Mouse (Mus musculus) hindbrain, embryonic 13.5 days (tissue): Measurements from ENCODE around the gene E2f4. TPM values are rescaled to one million over a fixed set of nuclear protein-coding genes. Genes with fewer than 3 reads are reported as not detected.

Experiments used
- ATAC-seq: fragments of 200-750 bp; cut with Nextera tagmentation; 2 replicates; pipeline ENCODE4 v1.8.0; 2017; ENCODE audit warnings: moderate TSS enrichment; ENCODE audit not compliant: low FRiP score
- H3K27ac ChIP-seq: fragments of 300-500 bp; sonication (generic); 2 replicates; pipeline ENCODE4 v1.5.1; 2015; ENCODE audit warnings: inconsistent platforms, mild to moderate bottlenecking, moderate library complexity
- H3K27me3 ChIP-seq: fragments of 300-500 bp; sonication (generic); 2 replicates; pipeline ENCODE4 v1.6.1; 2015; ENCODE audit warnings: mild to moderate bottlenecking, inconsistent platforms
- H3K36me3 ChIP-seq: fragments of 300-500 bp; sonication (generic); 2 replicates; pipeline ENCODE4 v1.6.1; 2015; ENCODE audit warnings: mild to moderate bottlenecking, inconsistent platforms
- H3K4me1 ChIP-seq: fragments of 300-500 bp; sonication (generic); replicated peaks from 2 replicates; pipeline ENCODE4 v1.6.1; 2015; ENCODE audit warnings: inconsistent platforms
- H3K4me2 ChIP-seq: fragments of 300-500 bp; sonication (generic); 2 replicates; pipeline ENCODE4 v1.6.1; 2015; ENCODE audit warnings: inconsistent platforms, mild to moderate bottlenecking, moderate library complexity
- H3K4me3 ChIP-seq: fragments of 300-500 bp; sonication (generic); 2 replicates; pipeline ENCODE4 v1.5.1; 2015; ENCODE audit warnings: mild to moderate bottlenecking, inconsistent platforms
- H3K9ac ChIP-seq: fragments of 300-500 bp; sonication (generic); 2 replicates; pipeline ENCODE4 v1.6.1; 2015; ENCODE audit warnings: mild to moderate bottlenecking, inconsistent platforms
- H3K9me3 ChIP-seq: fragments of 300-500 bp; sonication (generic); 2 replicates; pipeline ENCODE4 v1.6.1; 2016; ENCODE audit warnings: inconsistent platforms
- WGBS: fragments of 180-500 bp; shearing (Covaris S2); methylation state at CpG from one replicate; pipeline ENCODE4 v1.1.7; 2015; 5-methylcytosine and 5-hydroxymethylcytosine counted together
- polyA plus RNA-seq: library from polyadenylated mRNA; unstranded; fragments of >200 nt; fragmentation: Nextera tagmentation; extraction: Ambion mirVana; gene quantifications from 2 replicates; pipeline ENCODE4 v1.2.1, GENCODE M21; 2015

Gene E2f4
- polyA plus RNA-seq, 1 experiment from 2014 or later = 45.6 TPM

- Histone ChIP-seq H3K27ac (no peak overlapping the region), H3K4me1 (peaks cover 6% of the 10 kb centered on the region; the same call in 1 of the 2 replicates), H3K27me3 (peaks cover 4% of the 10 kb centered on the region; the same call in 1 of the 2 replicates), H3K9me3 (no peaks in the 10 kb centered on the region), H3K4me3 (0 out of 2 replicates have a peak overlapping the region, but pooled peaks have one; percentile 7), H3K9ac (no peak overlapping the region), H3K4me2 (peak overlapping the region; percentile 23), H3K36me3 (peaks cover 33% of the 10 kb centered on the region)
- 51% methylated on average over 32 of the region's 32 CpGs for WGBS
- ATAC-seq = 0 out of 2 replicates have a peak, but pooled peaks have one; percentile 1
Observed at GRCm38 (mm10) chr8:105336373-105337130, 39.1 kb downstream of the E2f4 start.

GRCm38 (mm10) chr8:105338992-105339391 lies 41.5 kb downstream of the E2f4 start:
- ATAC-seq = no peak
- peaks cover 7% of the 10 kb centered on the region; the same call in 1 of the 2 replicates for H3K4me1 ChIP-seq
- WGBS = 70% methylated on average over 4 of the region's 4 CpGs

GRCm38 (mm10) chr8:105339886-105340635 lies 42.6 kb downstream of the E2f4 start:
- Histone ChIP-seq H3K4me1 (peaks cover 7% of the 10 kb centered on the region; the same call in 1 of the 2 replicates), H3K36me3 (peaks cover 4% of the 10 kb centered on the region), H3K4me2 (no peak overlapping the region), H3K27ac (no peak overlapping the region), H3K27me3 (peaks cover 4% of the 10 kb centered on the region; the same call in 1 of the 2 replicates), H3K9me3 (no peaks in the 10 kb centered on the region), H3K4me3 (no peak overlapping the region), H3K9ac (no peak overlapping the region; the same call in 1 of the 2 replicates)
- WGBS = 86% methylated on average over 6 of the region's 6 CpGs
- ATAC-seq = no peak

More at GRCm38 (mm10) chr8:105338992-105339391, 41.5 kb downstream of the E2f4 start:
- peaks cover 13% of the 10 kb centered on the region for H3K36me3 ChIP-seq
- H3K9me3 ChIP-seq = no peaks in the 10 kb centered on the region
- no peak overlapping the region for H3K4me2 ChIP-seq
- H3K9ac ChIP-seq = no peak overlapping the region
- no peak overlapping the region for H3K27ac ChIP-seq
- H3K27me3 ChIP-seq = peaks cover 4% of the 10 kb centered on the region; the same call in 1 of the 2 replicates
- no peak overlapping the region for H3K4me3 ChIP-seq

- ATAC-seq = no peak
- peaks cover 15% of the 10 kb centered on the region; the same call in 1 of the 2 replicates for H3K4me1 ChIP-seq
- H3K36me3 ChIP-seq = peaks cover under 1% of the 10 kb centered on the region; the same call in 1 of the 2 replicates
- H3K9ac ChIP-seq = no peak overlapping the region
- H3K4me3 ChIP-seq = no peak overlapping the region
- H3K27me3 ChIP-seq = peaks cover 9% of the 10 kb centered on the region
- 47% methylated on average over 8 of the region's 8 CpGs for WGBS
- H3K4me2 ChIP-seq = no peak overlapping the region
- no peak overlapping the region for H3K27ac ChIP-seq
- H3K9me3 ChIP-seq = no peaks in the 10 kb centered on the region
Observed at GRCm38 (mm10) chr8:105341399-105341798, 43.9 kb downstream of the E2f4 start.

GRCm38 (mm10) chr8:105342768-105343167 lies 45.3 kb downstream of the E2f4 start:
- Histone ChIP-seq H3K4me3 (no peak overlapping the region), H3K9me3 (no peaks in the 10 kb centered on the region), H3K9ac (no peak overlapping the region), H3K27me3 (peaks cover 19% of the 10 kb centered on the region), H3K27ac (no peak overlapping the region), H3K36me3 (no peaks in the 10 kb centered on the region), H3K4me1 (peaks cover 28% of the 10 kb centered on the region), H3K4me2 (no peak overlapping the region)
- ATAC-seq = no peak
- WGBS = 83% methylated on average over 4 of the region's 4 CpGs

GRCm38 (mm10) chr8:105343791-105344574 lies 46.5 kb downstream of the E2f4 start:
- Histone ChIP-seq H3K4me3 (no peak overlapping the region), H3K4me1 (peaks cover 35% of the 10 kb centered on the region), H3K27me3 (peaks cover 19% of the 10 kb centered on the region), H3K36me3 (no peaks in the 10 kb centered on the region), H3K9ac (0 out of 2 replicates have a peak overlapping the region, but pooled peaks have one; percentile 13), H3K4me2 (no peak overlapping the region), H3K27ac (no peak overlapping the region), H3K9me3 (no peaks in the 10 kb centered on the region)
- WGBS = 82% methylated on average over 8 of the region's 8 CpGs
- ATAC-seq = no peak

GRCm38 (mm10) chr8:105345061-105345975 lies 47.9 kb downstream of the E2f4 start:
- ATAC-seq = no peak
- WGBS = 73% methylated on average over 7 of the region's 7 CpGs
- Histone ChIP-seq H3K4me1 (peaks cover 46% of the 10 kb centered on the region), H3K9ac (no peak overlapping the region), H3K36me3 (no peaks in the 10 kb centered on the region), H3K4me3 (no peak overlapping the region), H3K27ac (no peak overlapping the region), H3K27me3 (peaks cover 19% of the 10 kb centered on the region), H3K4me2 (no peak overlapping the region), H3K9me3 (no peaks in the 10 kb centered on the region)

- H3K4me3 ChIP-seq = peak overlapping the region; percentile 72
- H3K9ac ChIP-seq = peak overlapping the region; percentile 66
- H3K4me1 ChIP-seq = peaks cover 47% of the 10 kb centered on the region
- no peaks in the 10 kb centered on the region for H3K36me3 ChIP-seq
- peaks cover 22% of the 10 kb centered on the region for H3K27me3 ChIP-seq
- no peak overlapping the region; the same call in 1 of the 2 replicates for H3K27ac ChIP-seq
- H3K4me2 ChIP-seq = peak overlapping the region; percentile 94
- no peaks in the 10 kb centered on the region for H3K9me3 ChIP-seq
- ATAC-seq = peak; percentile 8
- 2% methylated on average over 34 of the region's 34 CpGs for WGBS
Observed at GRCm38 (mm10) chr8:105346611-105347427, 49.4 kb downstream of the E2f4 start.

- H3K36me3 ChIP-seq = no peaks in the 10 kb centered on the region
- peak within 1 kb of the TSS; percentile 88 for H3K9ac ChIP-seq
- under 1% methylated on average over 53 of the region's 53 CpGs for WGBS
- ATAC-seq = peak; percentile 82
- peak within 1 kb of the TSS; percentile 94 for H3K4me2 ChIP-seq
- peaks cover 22% of the 10 kb centered on the region for H3K27me3 ChIP-seq
- peaks cover 47% of the 10 kb centered on the region for H3K4me1 ChIP-seq
- H3K9me3 ChIP-seq = no peaks in the 10 kb centered on the region
- H3K4me3 ChIP-seq = peak within 1 kb of the TSS; percentile 72
- peak within 1 kb of the TSS; percentile 80 for H3K27ac ChIP-seq
Observed at GRCm38 (mm10) chr8:105347428-105348221, 50.2 kb downstream of the E2f4 start, which contains the start of gene Fhod1. Gene Fhod1 (minus strand): TSS chr8:105347953.
